Mouse (Mus musculus): ENCODE data around the gene Abcb9.

Gene Abcb9

DNA sequence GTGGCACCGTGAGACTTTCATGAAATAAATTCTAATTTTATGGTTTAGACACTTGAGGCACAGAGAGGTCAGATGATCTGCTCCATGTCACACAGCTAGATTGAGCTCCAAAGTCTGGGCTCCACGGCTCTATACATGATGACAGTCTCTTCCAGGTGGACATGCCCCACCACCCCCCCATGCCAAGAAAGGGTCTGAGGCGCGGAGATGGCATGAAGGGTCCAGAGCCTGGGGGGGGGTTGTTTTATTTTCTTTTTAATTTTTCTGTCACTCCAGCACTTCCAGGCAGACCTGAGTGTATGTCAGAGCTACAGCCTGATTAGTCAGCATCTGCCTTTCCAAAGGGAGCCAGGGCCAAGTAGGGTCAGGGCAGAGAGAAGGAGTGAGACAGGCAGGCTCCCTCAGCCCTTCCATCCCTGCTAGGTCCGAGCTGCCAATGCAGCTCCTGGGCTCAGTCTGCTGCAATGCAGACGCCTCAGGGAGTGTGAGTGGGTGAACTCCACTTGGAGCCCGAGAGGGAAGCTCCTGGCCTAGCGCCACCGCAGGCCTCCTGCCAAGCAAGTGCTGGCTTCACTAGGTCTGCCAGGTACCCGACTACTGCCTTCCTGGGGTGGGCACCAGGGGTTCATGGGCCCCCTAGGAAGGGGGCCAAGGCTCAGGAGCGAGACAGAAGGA lies 2.3 kb downstream of the Abcb9 start:
- DNase-seq = peak; percentile 72 to 76

DNA sequence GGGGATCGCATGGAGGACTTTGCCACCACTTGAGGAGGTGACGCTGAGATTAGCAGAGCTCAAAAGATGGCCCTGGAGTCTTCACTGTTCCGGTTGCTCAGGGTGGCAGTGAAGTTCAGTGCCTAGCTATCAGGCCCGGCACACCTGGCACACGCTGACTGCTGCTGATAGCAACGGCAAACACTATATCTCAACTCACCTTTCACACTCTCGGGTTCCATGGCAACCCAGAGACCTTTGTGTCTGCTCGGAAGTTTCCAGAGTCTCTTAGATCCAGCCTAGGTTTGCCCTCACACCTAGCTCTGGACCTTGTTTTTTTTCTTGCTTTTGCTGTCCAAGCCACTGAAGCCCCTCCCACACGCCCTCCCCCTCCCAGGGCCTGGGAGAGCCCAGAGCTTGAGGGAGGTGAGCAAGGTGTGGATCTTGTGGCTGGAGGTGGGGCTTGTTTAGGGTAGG lies 3.6 kb downstream of the Abcb9 start:
- peak in 1 of 2 experiments; percentile 12 for DNase-seq

DNA sequence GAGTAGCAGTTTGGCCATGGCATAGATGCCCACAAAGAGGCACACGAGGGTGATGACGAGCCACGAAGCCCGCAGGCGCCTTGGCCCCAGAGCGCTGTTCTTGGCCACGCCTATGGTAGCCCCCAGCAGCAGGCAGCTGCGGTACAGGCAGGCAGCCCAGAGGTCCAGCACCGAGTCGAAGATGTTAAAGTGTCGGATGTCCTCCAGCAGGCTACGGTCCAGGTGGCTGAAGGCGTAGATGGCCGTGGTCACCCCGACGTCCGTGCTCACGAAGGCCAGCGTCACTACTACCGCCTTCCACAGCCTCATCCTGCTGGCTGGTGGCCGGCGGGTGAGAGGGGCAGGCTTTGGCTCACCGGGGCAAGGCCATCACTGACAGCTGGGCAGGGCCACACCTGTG lies 5.7 kb downstream of the Abcb9 start:
- DNase-seq = no peak

DNA sequence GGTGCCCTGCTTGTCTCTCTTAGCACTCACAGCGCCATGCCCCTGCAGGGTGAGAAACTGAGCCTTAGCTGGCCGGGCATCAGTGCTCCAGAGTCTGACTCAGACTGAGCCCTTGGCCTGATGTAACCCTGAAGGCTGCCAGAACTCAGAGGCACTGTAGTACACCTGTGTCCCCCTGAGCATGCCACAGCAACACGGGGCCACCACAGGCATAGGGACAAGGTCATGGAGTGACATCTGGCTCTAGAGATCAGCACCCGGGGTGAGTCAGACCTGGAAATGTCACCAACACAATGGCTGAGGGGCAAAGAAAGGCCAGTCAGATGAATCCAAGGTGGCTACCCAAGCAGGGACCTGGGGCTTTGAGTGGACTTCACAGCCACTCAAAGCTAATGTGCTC lies 8.7 kb downstream of the Abcb9 start:
- DNase-seq = no peak

DNA sequence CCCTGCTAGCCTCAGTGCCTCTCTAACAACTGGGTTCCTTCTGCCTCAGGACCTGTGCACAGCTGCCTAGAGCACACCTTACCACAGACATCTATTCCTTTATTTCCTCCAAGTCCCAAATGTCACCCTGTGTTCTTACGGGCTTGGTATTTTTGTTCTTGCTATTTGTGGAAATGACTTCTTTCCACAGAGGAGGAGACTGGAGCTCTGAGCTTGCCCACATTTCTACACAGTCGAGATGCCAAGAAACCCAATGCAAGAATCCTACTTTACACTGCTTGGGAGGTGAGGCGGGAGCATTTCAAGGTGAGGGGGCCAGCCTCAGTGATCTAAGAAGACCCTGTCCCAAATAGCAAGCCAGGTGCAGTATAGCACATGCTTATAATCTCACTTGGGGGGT lies 10.1 kb downstream of the Abcb9 start:
- no peak for DNase-seq

DNA sequence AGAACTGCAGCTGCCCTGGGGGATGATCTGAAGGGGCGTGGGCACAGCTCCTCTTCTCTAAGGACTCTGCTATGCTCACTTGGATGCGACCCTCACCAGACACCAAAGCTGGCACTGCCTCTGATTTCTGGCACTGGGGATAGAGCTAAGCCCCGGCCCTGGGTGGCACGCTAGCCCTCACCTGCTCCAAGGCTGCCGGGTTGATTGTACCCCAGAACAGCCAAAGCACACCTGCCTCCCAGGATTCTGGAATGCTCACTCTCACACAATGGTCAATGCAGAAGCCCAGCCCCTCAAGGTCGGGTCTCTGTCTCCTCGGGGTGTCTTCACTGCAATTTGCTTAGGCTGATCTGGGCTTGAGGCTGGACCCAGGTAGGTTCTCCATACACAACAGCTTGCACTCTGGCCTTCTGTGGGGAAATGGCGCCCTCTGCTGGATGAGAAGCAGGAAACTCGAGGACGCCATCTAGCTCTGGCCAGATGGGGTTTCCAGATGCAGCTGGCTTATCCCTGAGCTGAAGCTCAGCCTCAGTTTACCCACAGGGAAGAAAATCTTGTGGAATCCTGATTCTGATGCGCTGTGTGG lies 10.9 kb downstream of the Abcb9 start:
- peak; percentile 93 to 94 for DNase-seq

DNA sequence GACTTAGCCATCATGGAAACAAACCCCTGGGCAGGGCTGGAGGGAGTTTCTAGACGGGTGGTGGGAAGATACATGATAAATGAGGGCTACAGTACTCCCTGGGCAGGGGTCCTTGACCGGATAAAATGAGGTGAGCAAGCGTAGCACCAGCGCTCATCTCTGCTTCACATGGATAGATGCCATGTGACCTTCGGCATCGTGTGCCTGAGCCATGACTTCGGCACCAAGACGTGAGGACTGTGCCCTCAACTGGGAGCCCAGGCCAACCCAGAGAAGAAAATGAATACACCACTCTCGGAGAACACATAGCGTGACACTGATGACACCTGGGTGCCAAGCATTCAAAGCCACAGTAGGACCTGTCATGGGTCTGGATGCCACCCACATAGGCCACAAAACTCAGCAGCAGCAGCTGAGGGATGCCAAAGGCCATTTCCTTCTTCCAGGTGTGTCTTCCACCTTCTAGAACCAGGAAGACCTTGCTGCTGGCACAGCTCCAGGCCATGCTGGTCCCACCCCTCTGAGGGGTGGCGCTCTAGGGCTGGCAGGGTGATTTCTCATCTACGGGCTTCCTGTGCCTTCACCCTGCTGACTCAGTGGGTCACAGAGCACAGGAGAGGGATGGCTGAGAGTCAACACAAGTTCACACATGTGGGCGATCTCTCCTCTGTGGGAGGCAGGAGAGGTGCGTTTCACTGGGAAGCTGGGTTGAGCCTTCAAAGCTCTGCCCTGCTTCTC lies 11.6 kb downstream of the Abcb9 start:
- peak in 1 of 2 experiments; percentile 53 for DNase-seq

DNA sequence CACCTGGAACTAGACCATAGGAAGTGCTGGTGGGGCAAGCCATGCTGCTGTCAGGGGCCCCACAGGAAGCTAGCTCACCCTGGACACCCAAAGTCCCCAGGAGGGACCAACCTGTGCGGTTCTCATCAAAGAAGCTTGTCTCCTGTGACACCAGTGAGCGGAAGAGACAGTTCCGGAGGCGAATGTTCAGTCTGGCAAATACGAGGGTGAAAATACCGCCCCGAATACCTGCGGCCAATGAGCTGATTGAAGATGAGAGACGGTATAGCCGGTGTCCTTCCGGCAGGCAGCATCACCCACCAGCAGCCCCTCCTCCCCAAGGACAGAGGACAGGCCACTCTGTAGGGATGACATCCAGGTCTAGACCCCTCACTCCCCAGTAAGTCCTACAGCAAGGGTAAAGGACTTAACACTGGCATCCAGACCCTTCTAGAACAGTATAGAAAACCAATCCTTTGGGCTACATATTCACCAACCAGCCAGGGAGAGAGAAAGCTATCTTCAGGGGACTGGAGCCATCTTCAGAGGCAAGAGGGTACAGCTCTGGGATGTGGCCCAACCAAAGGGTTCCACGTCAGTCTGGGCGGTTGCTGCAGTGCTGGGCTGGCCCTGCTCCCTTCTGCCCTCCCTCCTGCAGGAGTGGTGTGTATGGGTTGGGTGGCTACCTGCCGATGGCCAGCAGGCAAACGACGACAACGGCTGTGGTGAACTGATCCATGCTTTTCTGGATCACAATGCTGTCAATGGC lies 12.5 kb downstream of the Abcb9 start:
- peak; percentile 56 to 59 for DNase-seq

DNA sequence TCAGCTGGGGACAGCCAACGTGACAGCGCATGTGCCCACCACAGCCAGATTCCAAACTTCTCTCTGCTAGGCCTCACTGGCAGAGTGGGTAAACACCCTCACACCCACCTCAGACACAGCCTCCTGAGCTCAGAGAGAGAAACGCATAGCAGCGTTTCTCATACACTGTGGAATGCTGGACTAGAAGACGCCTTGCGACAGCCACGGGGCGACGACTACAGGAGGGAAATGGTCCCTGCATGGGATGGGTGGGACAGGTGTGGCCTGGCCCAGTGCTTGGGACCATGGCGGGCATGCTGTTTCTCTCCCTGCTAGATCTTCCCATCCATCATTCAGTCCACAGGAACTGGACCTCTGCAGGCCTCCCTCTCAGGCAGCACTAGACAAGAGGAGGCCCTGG lies 13.2 kb downstream of the Abcb9 start:
- DNase-seq = no peak

DNA sequence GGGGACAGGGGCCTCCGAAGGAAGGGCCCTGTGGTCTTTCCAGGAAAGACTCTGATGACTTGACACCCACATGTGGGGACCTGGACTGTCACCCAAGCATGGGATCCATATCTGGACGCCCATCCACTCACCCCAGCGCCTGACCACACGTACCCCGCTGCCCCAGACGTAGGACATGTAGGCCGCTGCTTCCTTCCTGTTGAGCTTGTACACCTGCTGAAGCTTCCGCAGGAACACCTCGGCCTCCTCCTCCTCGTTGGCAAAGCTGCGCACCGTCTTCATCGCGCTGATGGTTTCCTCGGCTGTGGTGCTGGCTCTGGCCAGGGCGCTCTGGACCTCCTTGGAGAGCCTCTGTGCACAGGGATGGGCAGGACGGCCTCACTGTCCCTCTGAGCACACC lies 15.7 kb downstream of the Abcb9 start:
- DNase-seq = no peak

DNA sequence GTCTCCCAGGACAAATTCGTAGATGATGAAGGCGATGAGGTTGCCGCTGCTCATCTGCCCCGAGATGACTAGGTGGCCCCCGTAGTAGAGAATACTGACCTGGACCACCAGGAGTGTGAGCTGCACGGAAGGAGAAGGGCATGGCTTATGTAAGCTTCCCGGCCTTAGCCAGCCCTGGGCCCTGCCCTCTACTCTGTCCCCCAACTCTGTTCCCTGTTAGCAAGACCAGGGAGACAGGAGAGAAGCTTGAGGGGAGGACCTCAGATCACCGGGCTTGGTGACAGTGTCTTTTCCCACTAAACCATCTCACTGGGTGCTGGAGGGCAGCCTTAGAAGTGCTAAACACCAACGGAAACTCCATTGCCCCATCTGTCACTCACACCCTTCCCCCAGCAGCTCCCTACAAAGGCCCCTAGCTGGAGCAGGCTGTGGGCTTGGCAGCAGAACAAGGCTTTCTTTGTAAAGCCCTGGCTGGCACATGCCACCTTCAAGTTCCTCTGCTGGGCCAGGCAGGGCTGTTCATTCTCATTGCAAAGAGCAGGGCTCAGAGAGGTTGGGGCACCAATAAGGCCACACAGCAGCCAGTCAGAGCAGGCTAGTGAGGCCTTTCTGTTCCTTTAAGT lies 16.7 kb downstream of the Abcb9 start:
- DNase-seq = peak; percentile 76 to 88

DNA sequence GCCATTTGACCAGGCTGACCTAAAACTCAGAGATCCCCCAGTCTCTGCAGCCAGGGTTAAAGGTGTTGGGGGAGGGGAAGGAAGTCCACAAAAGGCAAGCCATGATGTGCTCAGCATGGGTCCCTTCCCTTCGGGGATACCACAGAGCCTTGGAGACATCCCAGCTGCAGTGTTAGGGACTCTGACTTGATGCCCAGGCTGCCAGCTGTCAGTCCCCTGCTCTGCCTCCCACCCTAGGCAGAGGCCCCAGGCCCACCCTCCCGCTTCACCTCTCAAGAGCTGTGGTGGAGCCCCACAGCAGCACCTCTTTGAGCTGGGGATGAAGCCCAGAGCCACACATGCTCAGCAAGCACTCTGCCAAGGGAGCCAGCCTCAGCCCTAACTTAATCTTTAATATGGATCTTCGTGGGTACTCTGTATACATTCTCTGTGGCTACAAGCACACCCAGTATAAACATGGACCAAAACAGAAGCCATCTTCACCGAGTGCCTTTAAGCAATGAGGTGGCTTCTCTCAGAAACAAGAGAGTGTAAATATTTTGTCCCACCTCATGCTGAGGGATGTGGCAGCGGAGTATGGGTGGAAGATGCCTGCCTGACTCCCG lies 17.6 kb downstream of the Abcb9 start:
- DNase-seq = peak in 1 of 2 experiments; percentile 54

DNA sequence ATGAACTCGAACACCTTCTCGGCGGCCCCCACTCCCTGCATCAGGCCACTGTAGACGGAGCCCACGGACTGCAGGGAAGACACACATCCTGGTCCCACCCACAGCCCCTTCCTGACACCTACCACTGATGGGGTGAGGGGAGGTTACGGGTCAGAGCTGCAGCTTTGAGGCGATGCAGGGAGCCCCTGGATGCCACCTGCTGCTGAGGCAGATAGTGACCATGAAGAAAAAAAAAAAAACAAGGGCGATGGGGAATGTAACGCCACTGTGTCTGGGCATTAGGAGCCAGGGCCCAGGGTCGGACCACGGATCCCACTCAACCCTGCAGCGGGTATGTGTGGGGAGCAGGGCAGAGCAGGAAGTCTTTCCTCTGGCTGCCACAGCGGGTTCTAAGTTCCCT lies 18.4 kb downstream of the Abcb9 start:
- DNase-seq = no peak

DNA sequence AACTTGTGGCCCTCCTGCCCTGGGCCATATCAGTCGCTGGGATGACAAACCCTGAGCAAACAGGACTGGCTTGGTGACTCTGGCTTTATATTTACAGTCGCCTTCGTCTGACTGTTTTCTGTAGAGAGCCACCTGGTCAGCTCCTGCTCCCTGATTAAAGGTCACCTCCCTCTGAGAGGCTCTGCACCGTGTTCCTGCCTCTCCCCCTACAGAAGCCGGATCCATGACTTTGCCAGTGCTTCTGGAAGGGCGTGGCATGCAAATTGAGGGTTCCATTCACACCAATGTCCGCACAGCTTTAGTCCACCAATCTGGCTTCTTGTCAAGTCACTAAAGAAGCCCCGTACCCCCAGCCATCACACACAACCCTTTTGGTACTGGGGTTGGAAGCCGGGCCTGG lies 19.0 kb downstream of the Abcb9 start:
- DNase-seq = no peak

DNA sequence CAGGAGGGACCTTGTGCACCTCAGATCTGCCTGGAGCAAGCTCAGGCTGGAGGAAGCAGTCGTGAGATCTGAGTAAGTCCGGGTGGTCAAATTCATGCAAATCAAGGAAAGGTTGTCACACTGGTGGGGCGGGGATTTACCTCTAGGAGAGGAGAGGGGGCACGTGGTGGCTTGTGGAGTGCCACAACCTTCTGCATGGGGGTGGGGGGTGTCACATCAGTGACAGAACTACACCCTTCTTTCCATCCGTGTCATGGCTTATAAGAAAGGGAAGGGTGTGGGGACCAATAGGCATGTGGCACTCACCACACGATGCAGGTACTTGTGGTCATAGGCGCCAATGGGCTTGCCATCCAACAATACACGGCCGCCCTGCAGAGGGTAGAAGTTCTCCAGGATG lies 19.9 kb downstream of the Abcb9 start:
- DNase-seq = no peak

DNA sequence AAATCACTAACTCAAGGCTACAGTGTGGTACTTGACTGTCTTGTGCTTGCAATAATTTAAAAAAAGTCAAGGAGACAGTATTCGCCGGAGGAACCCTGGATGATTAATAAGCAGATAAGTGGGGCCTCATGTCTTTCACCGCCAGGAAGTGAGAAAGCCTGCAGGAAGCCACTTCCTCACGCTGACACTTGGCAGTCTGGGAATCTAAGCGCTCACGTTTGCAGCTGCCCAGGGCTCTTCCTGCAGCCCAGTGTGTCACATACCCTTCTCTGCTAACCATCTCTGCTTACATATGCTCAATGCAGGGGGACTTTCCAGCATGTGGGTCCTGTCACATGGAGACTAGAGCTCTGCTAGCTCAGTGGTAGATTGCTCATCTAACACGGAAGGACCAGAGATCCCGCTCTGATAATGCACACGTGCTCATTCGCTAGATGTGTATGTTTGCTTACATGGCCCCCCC lies 20.7 kb downstream of the Abcb9 start:
- DNase-seq = no peak

DNA sequence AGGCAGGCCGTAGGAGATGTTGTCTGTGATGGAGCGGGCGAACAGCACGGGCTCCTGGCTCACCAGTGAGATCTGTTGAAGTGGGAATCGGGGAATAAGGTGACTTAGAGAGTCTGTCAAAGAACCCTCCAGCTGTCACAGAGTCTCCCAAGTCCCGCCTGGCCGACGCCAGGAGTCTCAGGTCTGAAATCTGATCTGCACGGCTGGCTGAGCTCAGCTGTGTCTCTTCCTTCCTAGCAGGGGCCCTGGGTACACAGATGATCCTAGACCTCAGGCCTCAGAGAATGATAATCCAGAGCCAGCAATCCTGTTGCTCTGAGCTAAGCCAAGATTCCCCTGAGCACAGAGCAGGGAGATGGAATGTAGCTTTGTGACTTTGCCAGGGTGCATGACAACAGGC lies 21.9 kb downstream of the Abcb9 start:
- DNase-seq = peak in 1 of 2 experiments; percentile 56

DNA sequence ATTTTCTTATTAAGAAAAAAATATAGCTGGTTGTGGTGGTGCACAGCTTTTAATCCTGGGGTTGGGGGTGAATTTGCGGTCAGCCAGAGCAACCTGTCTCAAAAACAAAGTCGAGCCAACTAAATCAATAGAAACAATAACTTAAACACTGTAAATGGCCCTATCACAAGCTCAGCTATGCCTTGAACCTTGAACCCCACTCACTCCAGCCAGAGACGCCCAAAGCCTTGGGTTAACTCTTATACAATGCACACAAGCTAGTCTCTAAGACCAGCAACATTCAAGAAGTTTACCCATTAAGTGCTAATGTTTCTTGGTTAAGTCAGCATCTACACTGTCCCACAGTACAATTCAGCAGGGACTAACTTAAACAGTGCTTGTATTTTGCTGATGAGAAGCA lies 25.9 kb downstream of the Abcb9 start:
- no peak for DNase-seq

DNA sequence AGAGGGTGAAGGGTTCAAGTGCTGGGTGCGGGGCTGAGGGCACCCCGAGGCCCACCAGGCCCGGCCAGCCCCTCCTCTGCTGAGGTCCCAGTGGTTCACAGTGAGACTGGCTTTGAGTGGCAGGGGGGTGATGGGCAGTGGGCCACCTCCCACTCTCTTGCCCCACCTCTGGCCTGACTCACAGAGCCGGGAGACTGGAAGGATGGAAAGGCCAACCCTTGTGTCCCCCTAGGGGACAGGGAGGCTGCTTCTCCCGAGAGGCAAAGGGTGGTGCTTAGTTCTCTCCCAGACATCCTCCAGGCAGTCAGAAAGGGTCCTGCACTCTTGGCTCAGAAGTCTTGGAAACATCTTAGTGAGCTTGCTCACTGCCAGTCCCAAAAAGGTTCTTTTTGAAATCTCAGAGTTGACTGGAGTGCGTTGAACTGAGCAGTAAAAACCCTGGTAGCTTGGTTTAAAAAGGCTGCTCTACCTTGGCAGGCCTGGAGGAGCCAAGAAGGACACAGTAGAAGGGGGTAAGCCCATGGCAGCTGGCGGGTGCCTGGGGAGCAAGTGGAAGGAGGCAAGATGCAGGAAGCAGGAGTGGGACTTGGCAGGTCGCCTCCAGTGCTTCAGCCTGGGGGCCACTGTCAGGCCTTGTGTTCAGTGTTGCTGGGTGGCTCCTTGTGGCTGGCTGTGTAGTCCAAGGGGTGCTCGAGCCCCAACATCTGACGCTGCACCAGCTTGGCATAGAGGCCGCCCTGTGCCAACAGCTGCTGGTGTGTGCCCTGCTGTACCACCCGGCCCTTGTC lies 33.4 kb downstream of the Abcb9 start:
- peak; percentile 65 to 79 for DNase-seq

DNA sequence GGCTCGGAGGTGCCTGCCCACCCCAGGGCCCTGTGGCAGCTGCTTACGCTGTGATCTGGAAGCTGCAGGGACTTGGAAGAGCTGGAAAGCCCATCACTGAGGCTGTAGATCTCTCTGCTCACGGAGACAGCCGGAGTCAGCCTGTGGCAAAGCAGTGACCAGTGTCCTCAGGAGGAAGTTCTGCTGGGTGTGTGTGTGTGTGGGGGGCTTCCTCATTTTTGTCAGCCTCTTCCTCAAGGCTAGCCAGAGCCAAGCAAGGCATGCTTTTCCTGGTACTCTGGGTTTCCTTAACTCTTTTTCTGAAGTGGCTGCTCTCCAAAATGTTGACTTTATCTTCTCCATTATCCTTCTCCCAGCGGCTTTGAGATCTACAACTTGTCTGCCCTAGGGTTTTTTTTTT lies 35.9 kb downstream of the Abcb9 start:
- DNase-seq = no peak

DNA sequence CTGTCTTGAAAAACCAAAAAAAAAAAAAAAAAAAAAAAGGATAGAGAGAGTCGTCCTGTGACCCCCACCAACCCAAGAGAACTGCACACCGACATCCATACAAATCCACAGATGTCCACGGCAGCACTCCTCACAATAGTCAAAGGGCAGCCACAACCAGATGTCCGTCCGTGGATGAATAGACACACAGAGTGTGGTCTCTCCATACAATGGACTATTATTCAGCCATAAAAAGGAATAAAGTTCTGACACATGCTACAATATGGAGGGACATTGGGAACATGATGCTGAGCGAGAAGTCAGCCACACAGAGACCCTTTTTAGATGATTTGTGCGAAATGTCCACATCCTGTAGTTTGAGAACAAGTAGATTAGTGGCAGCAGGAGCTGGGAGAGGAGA lies 36.8 kb downstream of the Abcb9 start:
- no peak for DNase-seq

DNA sequence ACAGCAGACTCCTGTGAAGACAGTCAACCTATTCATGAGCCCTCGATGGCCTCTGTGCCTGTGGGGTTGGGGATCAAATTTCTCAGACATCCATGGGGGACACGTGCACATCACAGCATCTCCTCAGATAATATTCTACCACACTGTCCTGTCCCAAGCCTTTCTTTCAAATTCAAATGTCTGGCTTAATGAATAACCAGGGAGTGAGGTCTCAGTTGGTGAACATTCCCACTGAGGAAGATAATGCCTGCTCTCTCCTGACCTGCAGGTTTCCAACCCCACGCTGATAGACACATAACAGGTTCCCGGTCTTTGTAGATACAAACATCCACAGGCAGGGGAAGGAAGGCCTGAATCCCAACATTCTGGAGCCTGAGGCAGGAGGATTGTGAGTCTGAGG lies 38.6 kb downstream of the Abcb9 start:
- DNase-seq = no peak

Data from cerebellum, postnatal 10 days (tissue).